ENCODE assay signal across 21 mouse cellular contexts in genomic region chr9:58691471-58691870, GRCm38 (mm10). TPM values are rescaled to one million over a fixed set of nuclear protein-coding genes. Genes with fewer than 3 reads are reported as not detected.
DNase-seq lines count a peak whose midpoint lies in the region; TF ChIP-seq lines count a peak whose summit lies in the region.
"Had no signal": no experiment of that assay in that cellular context is flagged by ENCODE, and none has a peak within 500 bp of the region (broad histone marks: within the 10 kb centered on the region; RNA-seq: fewer than 3 reads in every experiment).

No protein-coding gene starts in this region.

- peaks cover 30% of the 10 kb centered on the region for H3K4me1 ChIP-seq in heart, embryonic 10.5 days
- no peaks in the 10 kb centered on the region; the same call in 1 of the 2 replicates for H3K4me1 ChIP-seq in testis, adult 2 months (ENCODE audit: control insufficient read depth, insufficient read depth, low read length)
- H3K4me1 ChIP-seq: embryonic facial prominence, embryonic 12.5 days; embryonic facial prominence, embryonic 15.5 days; hindbrain, embryonic 12.5 days; hindbrain, embryonic 15.5 days had no signal

- no peaks in the 10 kb centered on the region; the same call in 1 of the 2 replicates for H3K36me3 ChIP-seq in heart, embryonic 10.5 days
- no peaks in the 10 kb centered on the region for H3K36me3 ChIP-seq in testis, adult 2 months (ENCODE audit: control insufficient read depth, insufficient read depth, low read length)
- H3K36me3 ChIP-seq: embryonic facial prominence, embryonic 12.5 days; embryonic facial prominence, embryonic 15.5 days; hindbrain, embryonic 12.5 days; hindbrain, embryonic 15.5 days had no signal

- H3K27me3 ChIP-seq in heart, embryonic 10.5 days (ENCODE audit: insufficient read depth, poor library complexity, severe bottlenecking): no peaks in the 10 kb centered on the region
- H3K27me3 ChIP-seq in testis, adult 2 months (ENCODE audit: control insufficient read depth, insufficient read depth, low read length): no peaks in the 10 kb centered on the region
- H3K27me3 ChIP-seq: embryonic facial prominence, embryonic 12.5 days; embryonic facial prominence, embryonic 15.5 days; hindbrain, embryonic 12.5 days; hindbrain, embryonic 15.5 days had no signal

- TF ChIP-seq POLR2A in testis, adult 2 months (IDR thresholded peaks at IDR 0.05; ENCODE audit: control insufficient read depth, low read depth, low read length): no peak

- peak; percentile 63 for DNase-seq in heart, embryonic 10.5 days (ENCODE audit: low spot score)
- no peak for DNase-seq in heart, postnatal 36 days
- no peak for DNase-seq in testis, postnatal 14 days (ENCODE audit: low spot score)
- DNase-seq in yolk sac, embryonic 10.5 days (ENCODE audit: low spot score): peak; percentile 79
- no peak for DNase-seq in cerebellum, postnatal 14 days
- DNase-seq: adrenal gland, adult 2 months; adrenal gland, postnatal 14 days; cerebellum, adult 11 months; cerebellum, adult 2 months; cerebellum, adult 9-11 months; cerebellum, postnatal 36 days; forebrain, postnatal 0 days; gastrocnemius, adult 2 months; gastrocnemius, postnatal 14 days; heart, adult 18-20 months had no signal

- no peaks in the 10 kb centered on the region for H3K9me3 ChIP-seq in heart, embryonic 10.5 days
- H3K9me3 ChIP-seq: embryonic facial prominence, embryonic 12.5 days; embryonic facial prominence, embryonic 15.5 days; hindbrain, embryonic 15.5 days had no signal

- TF ChIP-seq CTCF in testis, adult 2 months (IDR thresholded peaks at IDR 0.05; ENCODE audit: control insufficient read depth, insufficient read depth, insufficient replicate concordance, low read depth, low read length): no peak

- 0 out of 2 replicates have a peak overlapping the region, but pooled peaks have one; percentile 6 for H3K27ac ChIP-seq in heart, embryonic 10.5 days
- H3K27ac ChIP-seq in testis, adult 2 months (ENCODE audit: control insufficient read depth, insufficient read depth, low read depth, low read length): 0 out of 2 replicates have a peak overlapping the region, but pooled peaks have one; percentile 37
- H3K27ac ChIP-seq: embryonic facial prominence, embryonic 15.5 days; gastrocnemius, adult 2 months; hindbrain, embryonic 12.5 days; hindbrain, embryonic 15.5 days had no signal

- H3K4me3 ChIP-seq in heart, embryonic 10.5 days: no peak overlapping the region
- no peak overlapping the region for H3K4me3 ChIP-seq in testis, adult 2 months (ENCODE audit: control insufficient read depth, low read depth, low read length)
- H3K4me3 ChIP-seq: embryonic facial prominence, embryonic 12.5 days; embryonic facial prominence, embryonic 15.5 days; gastrocnemius, adult 2 months; hindbrain, embryonic 12.5 days; hindbrain, embryonic 15.5 days had no signal

- WGBS in heart, embryonic 10.5 days: 63% methylated on average over 7 of the region's 7 CpGs

- intact Hi-C loops in heart, postnatal 36 days (cut with DNase I): no loop called here

RNA-seq across cellular contexts. Expression of gene Rec114, which starts 52.3 kb away (rescaled TPM):
- 11.6 and 16.5 TPM in 2 replicates for polyA plus RNA-seq in heart, embryonic 10.5 days (2016; fragmentation: Nextera tagmentation; extraction: Ambion mirVana)
- 1 to 10 TPM; 1.7 to 3.3 TPM for total RNA-seq in heart, postnatal 36 days (2021)
- polyA plus RNA-seq in testis, adult 2 months (2012; rRNA removed): 5.5 and 6.6 TPM in 2 replicates
- total RNA-seq: gastrocnemius, adult 2 months; gastrocnemius, postnatal 4 days had no signal

Comparison
In these comparisons a context has a peak if more than half of its experiments do, and no peak if none do; other contexts are left out.
1. DNase-seq: peak in heart, embryonic 10.5 days (single experiment) and yolk sac, embryonic 10.5 days (single experiment); none in heart, postnatal 36 days (0 of 2), testis, postnatal 14 days (single experiment) and cerebellum, postnatal 14 days (0 of 2).